Mouse (Mus musculus): ENCODE results near the gene H2-Q4. TPM values are rescaled to one million over a fixed set of nuclear protein-coding genes. Genes with fewer than 3 reads are reported as not detected.
A peak's percentile ranks its signal among the peaks of the same experiment; 100 is the strongest.
"Not testable (repeated sequence)": the region's sequence is repeated elsewhere in the genome, so short reads cannot be mapped to it uniquely, and the experiment has no call there.

Gene H2-Q4
- polyA plus RNA-seq (2015; fragmentation: Nextera tagmentation; extraction: Ambion mirVana), result 4.0 and 4.1 TPM in 2 replicates

DNA sequence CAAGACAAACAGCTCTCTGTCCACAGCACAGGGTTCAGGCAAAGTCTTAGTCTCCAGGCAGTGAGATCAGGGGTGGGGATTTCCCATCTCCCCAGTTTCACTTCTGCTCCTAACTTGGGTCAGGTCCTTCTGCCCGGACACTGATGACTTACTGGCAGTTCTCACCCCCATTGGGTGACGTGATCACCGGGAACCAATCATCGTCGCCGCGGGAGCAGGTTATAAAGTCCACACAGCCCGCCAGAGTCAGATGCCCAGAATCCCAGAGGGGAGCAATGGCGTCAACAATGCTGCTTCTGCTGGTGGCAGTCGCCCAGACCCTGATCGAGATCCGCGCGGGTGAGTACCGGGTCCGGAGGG lies at the start of gene H2-Q4:
Gene H2-Q4, plus strand, starts transcription at position 249 of the 360 bp plus-strand sequence.
- 0 out of 2 replicates have a peak, but pooled peaks cover 8% of the 10 kb centered on the region for H3K4me1 ChIP-seq
- H3K9me3 ChIP-seq (replicated peaks), result no peaks in the 10 kb centered on the region; the same call in 1 of the 2 replicates
- H3K36me3 ChIP-seq, result no peaks in the 10 kb centered on the region
- peak within 1 kb of the TSS; percentile 57 for H3K9ac ChIP-seq
- peaks cover 9% of the 10 kb centered on the region; the same call in 1 of the 2 replicates for H3K27me3 ChIP-seq
- WGBS, result 0% methylated on average over 14 of the region's 16 CpGs
- H3K4me3 ChIP-seq (replicated peaks), result peak within 1 kb of the TSS; percentile 64
- H3K4me2 ChIP-seq, result peak within 1 kb of the TSS; percentile 98
- ATAC-seq (replicated peaks; ENCODE audit: low FRiP score), result peak; percentile 95
- no peak within 1 kb of the TSS for H3K27ac ChIP-seq

DNA sequence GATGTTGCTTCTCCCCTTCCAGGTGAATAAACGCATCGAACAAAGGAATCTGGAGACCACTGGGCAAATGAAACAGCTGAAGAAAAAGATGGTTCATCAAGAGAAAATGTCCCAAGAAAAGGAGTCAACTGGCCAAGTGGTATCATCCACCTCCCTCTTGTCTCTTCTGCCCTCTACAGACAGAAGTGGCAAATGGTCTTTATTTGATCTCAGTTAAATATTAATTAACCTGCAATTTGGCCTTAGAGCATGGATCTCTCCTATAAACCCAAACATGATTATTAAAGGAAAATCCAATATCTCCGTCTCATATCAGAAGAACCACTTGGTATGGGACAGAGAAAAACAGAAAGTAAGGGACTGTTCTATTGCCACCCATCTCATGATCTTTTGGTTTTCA lies 49.7 kb upstream of the H2-Q4 start:
- not testable (repeated sequence) for H3K9me3 ChIP-seq (replicated peaks); H3K27ac ChIP-seq; H3K9ac ChIP-seq; H3K4me3 ChIP-seq (replicated peaks); H3K36me3 ChIP-seq; H3K4me2 ChIP-seq; H3K27me3 ChIP-seq; ATAC-seq (replicated peaks; ENCODE audit: low FRiP score); H3K4me1 ChIP-seq
- WGBS, result 59% methylated on average over 3 of the region's 3 CpGs

DNA sequence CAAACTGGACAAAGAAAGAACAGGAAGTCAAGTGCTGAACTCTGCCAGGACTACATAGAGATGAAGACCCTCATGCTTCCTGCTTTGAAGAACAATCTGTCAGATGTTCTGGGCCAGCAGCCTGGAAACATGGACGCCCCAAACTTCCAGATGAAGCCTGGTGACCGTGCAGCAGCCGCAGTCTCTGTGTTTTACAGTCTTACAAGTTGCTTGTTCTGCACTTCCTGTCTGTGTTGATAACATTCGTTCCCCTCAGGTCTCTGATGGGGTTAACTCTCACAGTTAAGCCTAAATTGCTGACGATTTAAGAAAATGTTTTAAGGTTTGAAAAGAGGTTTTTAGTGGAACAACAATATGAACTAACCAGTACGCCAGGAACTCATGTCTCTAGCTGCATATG lies 47.9 kb upstream of the H2-Q4 start:
- WGBS, result 58% methylated on average over 6 of the region's 6 CpGs
- not testable (repeated sequence) for H3K27me3 ChIP-seq; H3K36me3 ChIP-seq; H3K4me1 ChIP-seq; H3K4me2 ChIP-seq; H3K27ac ChIP-seq; H3K4me3 ChIP-seq (replicated peaks); H3K9ac ChIP-seq; ATAC-seq (replicated peaks; ENCODE audit: low FRiP score); H3K9me3 ChIP-seq (replicated peaks)

DNA sequence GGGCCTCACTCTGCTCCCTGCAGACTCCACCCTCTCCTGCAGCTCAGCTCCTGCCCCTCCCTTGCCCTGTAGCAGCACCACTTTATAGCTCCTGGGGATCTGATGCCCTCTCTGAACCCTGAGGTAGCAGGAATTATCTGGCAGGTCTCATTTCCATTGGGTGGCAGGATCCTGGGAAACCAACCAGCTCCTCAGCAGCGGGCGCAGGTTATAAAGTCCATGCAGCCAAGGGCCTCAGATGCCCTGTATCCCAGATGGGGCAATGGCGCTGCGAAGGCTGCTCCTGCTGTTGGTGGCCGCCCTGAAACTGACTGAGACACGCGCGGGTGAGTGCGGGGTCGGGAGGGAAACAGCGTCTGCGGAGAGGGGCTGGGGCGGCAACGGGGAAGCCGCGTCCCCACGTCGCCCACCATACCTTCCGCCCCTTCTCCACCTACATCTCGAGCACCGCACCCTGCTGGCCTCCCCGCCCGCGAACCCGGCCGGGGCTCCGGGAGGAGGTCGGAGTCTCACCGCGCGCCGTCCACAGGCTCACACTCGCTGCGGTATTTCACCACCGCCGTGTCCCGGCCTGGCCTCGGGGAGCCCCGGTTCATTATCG lies 37.2 kb upstream of the H2-Q4 start, which contains the start of gene H2-Q2:
Gene H2-Q2, plus strand, starts transcription at position 172 of the 601 bp plus-strand sequence.
- no peak within 1 kb of the TSS for H3K27ac ChIP-seq
- peak within 1 kb of the TSS; percentile 48 for H3K4me3 ChIP-seq (replicated peaks)
- H3K36me3 ChIP-seq, result no peaks in the 10 kb centered on the region
- peaks cover 56% of the 10 kb centered on the region for H3K27me3 ChIP-seq
- no peak for ATAC-seq (replicated peaks; ENCODE audit: low FRiP score)
- peak within 1 kb of the TSS; percentile 21; the same call in 1 of the 2 replicates for H3K9ac ChIP-seq
- peaks cover 12% of the 10 kb centered on the region for H3K4me1 ChIP-seq
- H3K9me3 ChIP-seq (replicated peaks), result no peaks in the 10 kb centered on the region
- 2% methylated on average over 40 of the region's 40 CpGs for WGBS
- H3K4me2 ChIP-seq, result peak within 1 kb of the TSS; percentile 87

DNA sequence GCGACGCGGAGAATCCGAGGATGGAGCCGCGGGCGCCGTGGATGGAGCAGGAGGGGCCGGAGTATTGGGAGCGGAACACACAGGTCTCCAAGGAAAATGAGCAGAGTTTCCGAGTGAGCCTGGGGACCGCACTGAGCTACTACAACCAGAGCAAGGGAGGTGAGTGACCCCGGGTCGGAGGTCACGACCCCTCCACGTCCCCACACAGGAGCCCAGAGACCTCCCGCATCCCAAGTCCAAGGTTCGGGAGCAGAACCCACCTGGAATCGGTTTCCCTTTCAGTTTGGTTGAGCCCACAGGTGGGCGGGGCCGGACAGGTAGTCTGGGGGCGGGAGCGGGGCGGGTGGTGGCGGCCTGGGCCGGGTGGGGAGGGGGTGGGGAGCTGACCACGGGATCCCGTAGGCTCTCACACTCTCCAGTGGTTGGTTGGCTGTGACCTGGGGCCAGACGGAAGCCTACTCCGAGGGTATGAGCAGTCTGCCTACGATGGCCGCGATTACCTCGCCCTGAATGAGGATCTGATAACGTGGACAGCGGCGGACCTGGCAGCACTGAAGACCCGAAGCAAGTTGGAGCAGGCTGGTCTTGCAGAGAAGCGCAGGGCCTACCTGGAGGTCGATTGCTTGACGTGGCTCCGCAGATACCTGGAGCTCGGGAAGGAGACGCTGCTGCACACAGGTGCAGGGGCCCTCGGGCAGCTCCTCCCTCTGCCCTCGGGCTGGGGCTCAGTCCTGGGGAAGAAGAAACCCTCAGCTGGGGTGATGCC lies 36.5 kb upstream of the H2-Q4 start:
- Histone ChIP-seq H3K4me1 (peaks cover 12% of the 10 kb centered on the region), H3K9ac (peak overlapping the region; percentile 21; the same call in 1 of the 2 replicates), H3K4me3 (replicated peaks) (peak overlapping the region; percentile 48), H3K4me2 (peak overlapping the region; percentile 87), H3K27me3 (peaks cover 53% of the 10 kb centered on the region), H3K9me3 (replicated peaks) (no peaks in the 10 kb centered on the region), H3K36me3 (no peaks in the 10 kb centered on the region), H3K27ac (no peak overlapping the region)
- peak; percentile 69 for ATAC-seq (replicated peaks; ENCODE audit: low FRiP score)
- WGBS, result 1% methylated on average over 45 of the region's 46 CpGs

DNA sequence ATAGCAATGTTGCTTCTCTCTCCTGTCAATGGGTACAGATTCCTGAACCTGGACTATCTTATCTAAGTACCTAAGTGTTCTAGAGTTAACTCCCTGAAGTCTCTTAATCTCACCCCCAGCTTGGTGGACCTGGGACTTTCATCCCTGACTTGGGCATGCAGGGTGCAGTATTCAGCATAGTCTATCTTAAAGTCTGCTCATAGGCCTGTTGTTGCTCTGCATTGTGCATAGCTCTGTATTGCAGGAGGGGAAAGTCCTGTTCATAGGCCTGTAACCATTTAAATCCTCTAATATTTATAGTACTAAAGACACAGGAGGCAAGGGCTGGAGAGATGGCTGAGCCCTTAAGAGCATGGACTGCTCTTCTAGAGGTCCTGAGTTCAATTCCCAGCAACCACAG lies 31.8 kb upstream of the H2-Q4 start:
- not testable (repeated sequence) for H3K36me3 ChIP-seq; H3K27ac ChIP-seq; ATAC-seq (replicated peaks; ENCODE audit: low FRiP score); H3K9ac ChIP-seq; H3K4me3 ChIP-seq (replicated peaks); H3K4me1 ChIP-seq; H3K9me3 ChIP-seq (replicated peaks); H3K4me2 ChIP-seq
- peaks cover 25% of the 10 kb centered on the region for H3K27me3 ChIP-seq

DNA sequence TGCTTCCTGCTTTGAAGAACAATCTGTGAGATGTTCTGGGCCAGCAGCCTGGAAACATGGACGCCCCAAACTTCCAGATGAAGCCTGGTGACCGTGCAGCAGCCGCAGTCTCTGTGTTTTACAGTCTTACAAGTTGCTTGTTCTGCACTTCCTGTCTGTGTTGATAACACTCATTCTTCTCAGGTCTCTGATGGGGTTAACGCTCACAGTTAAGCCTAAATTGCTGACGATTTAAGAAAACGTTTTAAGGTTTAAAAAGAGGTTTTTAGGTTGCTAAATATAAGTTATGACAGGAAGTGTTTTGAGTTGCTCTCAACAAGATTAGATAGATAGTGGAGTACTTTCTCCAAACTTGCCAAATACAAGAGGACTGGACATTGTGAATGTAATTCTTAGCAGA lies 26.1 kb upstream of the H2-Q4 start:
- not testable (repeated sequence) for H3K9ac ChIP-seq

DNA sequence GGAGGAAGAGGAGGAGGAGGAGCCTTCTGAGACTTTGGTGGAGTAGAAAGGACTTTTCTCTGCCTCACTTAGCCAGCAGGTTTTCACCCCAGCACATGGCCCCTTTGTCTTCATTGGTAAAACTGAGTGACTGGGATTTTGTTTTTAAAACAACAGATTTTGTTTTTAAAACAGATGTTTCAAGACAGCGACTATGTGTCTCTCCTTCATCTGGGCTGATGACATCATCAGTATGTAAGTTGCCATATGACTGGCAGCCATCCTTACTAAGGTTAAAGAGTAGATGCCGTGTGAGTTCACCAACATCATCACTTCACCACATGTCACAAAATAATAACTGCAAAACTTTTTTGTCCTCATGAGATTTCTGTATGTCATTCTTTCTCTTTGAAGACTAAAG lies 25.3 kb upstream of the H2-Q4 start:
- Histone ChIP-seq H3K27ac (no peak overlapping the region), H3K4me3 (replicated peaks) (no peak overlapping the region), H3K9ac (no peak overlapping the region), H3K9me3 (replicated peaks) (no peaks in the 10 kb centered on the region), H3K36me3 (no peaks in the 10 kb centered on the region), H3K27me3 (peaks cover 27% of the 10 kb centered on the region), H3K4me2 (no peak overlapping the region), H3K4me1 (peaks cover 5% of the 10 kb centered on the region)
- 65% methylated on average over 2 of the region's 2 CpGs for WGBS
- ATAC-seq (replicated peaks; ENCODE audit: low FRiP score), result no peak

More for the DNA sequence above, 26.1 kb upstream of the H2-Q4 start:
- H3K9me3 ChIP-seq (replicated peaks); H3K4me1 ChIP-seq; ATAC-seq (replicated peaks; ENCODE audit: low FRiP score); H3K4me2 ChIP-seq; H3K36me3 ChIP-seq; H3K4me3 ChIP-seq (replicated peaks); H3K27ac ChIP-seq: not testable (repeated sequence)
- peaks cover 19% of the 10 kb centered on the region for H3K27me3 ChIP-seq
- 53% methylated on average over 6 of the region's 6 CpGs for WGBS

DNA sequence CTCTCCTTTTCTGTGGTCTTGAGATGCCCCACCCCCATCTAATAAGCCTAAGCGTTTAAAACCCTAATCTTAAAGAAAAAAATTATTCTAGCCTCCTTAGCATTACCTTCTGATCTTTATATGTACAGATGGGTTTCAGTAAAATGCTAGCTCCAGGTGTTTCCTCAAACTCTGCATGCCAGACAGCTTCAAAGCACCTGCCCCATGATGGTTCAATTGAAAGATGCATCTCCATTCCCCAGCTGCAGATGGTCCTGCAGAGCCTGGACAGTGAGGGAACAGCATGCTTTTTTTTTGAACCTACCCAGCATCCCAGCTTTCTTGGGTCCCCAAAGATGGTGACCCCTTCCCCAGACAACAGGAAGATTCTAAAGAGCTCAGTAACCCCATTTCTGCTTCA lies 22.3 kb upstream of the H2-Q4 start:
- no peak overlapping the region for H3K9ac ChIP-seq
- H3K27me3 ChIP-seq, result peaks cover 35% of the 10 kb centered on the region
- WGBS, result 48% methylated on average over 1 of the region's 1 CpGs
- H3K36me3 ChIP-seq, result no peaks in the 10 kb centered on the region
- no peak overlapping the region for H3K4me3 ChIP-seq (replicated peaks)
- ATAC-seq (replicated peaks; ENCODE audit: low FRiP score), result no peak
- no peak overlapping the region for H3K27ac ChIP-seq
- peaks cover 10% of the 10 kb centered on the region for H3K4me1 ChIP-seq
- H3K4me2 ChIP-seq, result no peak overlapping the region
- no peaks in the 10 kb centered on the region for H3K9me3 ChIP-seq (replicated peaks)

DNA sequence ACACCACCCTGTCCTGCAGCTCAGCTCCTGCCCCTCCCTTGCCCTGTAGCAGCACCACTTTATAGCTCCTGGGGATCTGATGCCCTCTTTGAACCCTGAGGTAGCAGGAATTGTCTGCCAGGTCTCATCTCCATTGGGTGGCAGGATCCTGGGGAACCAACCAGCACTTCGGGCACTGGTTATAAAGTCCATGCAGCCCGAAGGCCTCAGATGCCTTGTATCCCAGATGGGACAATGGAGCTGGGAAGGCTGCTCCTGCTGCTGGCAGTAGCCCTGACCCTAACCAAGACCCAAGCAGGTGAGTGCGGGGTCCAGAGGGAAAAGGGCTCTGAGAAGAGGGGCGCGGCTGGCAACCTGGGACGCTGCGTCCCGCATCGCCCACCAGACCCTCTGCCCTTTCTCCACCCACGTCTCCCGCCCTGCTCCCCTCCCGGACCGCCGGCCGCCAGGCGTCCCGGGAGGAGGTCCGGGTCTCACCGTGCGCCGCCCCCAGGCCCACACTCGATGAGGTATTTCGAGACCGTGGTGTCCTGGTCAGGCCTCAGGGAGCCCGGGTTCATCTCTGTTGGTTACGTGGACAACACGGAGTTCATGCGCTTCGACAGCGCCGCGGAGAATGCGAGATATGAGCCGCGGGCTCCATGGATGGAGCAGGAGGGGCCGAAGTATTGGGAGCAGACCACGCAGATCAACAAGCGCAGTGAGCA lies 20.5 kb upstream of the H2-Q4 start:
- 3% methylated on average over 38 of the region's 38 CpGs for WGBS
- ATAC-seq (replicated peaks; ENCODE audit: low FRiP score), result no peak; the same call in 1 of the 2 replicates

DNA sequence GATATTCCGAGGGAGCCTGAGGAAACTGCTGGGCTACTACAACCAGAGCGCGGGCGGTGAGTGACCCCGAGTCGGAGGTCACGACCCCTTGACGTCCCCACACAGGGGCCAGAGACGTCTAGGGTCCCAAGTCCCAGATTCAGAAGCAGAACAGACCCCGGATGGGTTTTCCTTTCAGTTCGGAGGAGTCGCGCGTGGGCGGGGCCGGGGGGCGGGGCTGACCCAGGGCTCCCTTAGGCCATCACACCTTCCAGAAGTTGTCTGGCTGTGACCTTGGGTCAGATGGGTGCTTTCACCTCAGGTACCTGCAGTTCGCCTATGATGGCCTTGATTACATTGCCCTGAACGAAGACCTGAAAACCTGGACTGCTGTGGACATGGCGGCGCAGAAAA lies 20.0 kb upstream of the H2-Q4 start:
- Histone ChIP-seq H3K27ac (no peak overlapping the region), H3K27me3 (peaks cover 35% of the 10 kb centered on the region), H3K9me3 (replicated peaks) (peaks cover 6% of the 10 kb centered on the region), H3K4me2 (peak overlapping the region; percentile 83), H3K4me1 (peaks cover 10% of the 10 kb centered on the region), H3K9ac (no peak overlapping the region), H3K36me3 (no peaks in the 10 kb centered on the region), H3K4me3 (replicated peaks) (peak overlapping the region; percentile 42)
- no peak; the same call in 1 of the 2 replicates for ATAC-seq (replicated peaks; ENCODE audit: low FRiP score)
- 16% methylated on average over 21 of the region's 21 CpGs for WGBS

More for the DNA sequence above, 20.5 kb upstream of the H2-Q4 start:
- Histone ChIP-seq H3K36me3 (no peaks in the 10 kb centered on the region), H3K4me2 (peak overlapping the region; percentile 83), H3K4me3 (replicated peaks) (peak overlapping the region; percentile 42), H3K9ac (no peak overlapping the region), H3K27ac (no peak overlapping the region), H3K4me1 (peaks cover 10% of the 10 kb centered on the region), H3K27me3 (peaks cover 35% of the 10 kb centered on the region), H3K9me3 (replicated peaks) (peaks cover 6% of the 10 kb centered on the region)

All from kidney, embryonic 15.5 days (tissue).